Mouse (Mus musculus) mature B cell (primary cell): ENCODE results near the gene Brsk2.

ENCODE experiments used
- in situ Hi-C: fragments of 300-500 bp; cut with MboI; formaldehyde crosslinking; loops from 2 replicates; pipeline ENCODE4 v1.14.3; 2019

Gene Brsk2

GRCm38 (mm10) chr7:141955565-141956173 is 6.1 kb downstream of the Brsk2 start:
- in situ Hi-C loops: no loop called here

- in situ Hi-C loops: no loop called here
These were observed 6.6 kb downstream of the Brsk2 start for GRCm38 (mm10) chr7:141956174-141956566.

- in situ Hi-C loops: no loop called here
These were observed 8.0 kb downstream of the Brsk2 start for GRCm38 (mm10) chr7:141957524-141958051.

- in situ Hi-C loops: no loop called here
These were observed 8.7 kb downstream of the Brsk2 start for GRCm38 (mm10) chr7:141958211-141958610.

GRCm38 (mm10) chr7:141959133-141959532 is 9.6 kb downstream of the Brsk2 start:
- in situ Hi-C loops: no loop called here

- in situ Hi-C loops: no loop called here
These were observed 11.4 kb downstream of the Brsk2 start for GRCm38 (mm10) chr7:141960926-141961325.

- in situ Hi-C loops: no loop called here
These were observed 11.9 kb downstream of the Brsk2 start for GRCm38 (mm10) chr7:141961491-141961890.

GRCm38 (mm10) chr7:141962521-141962920 is 13.0 kb downstream of the Brsk2 start:
- in situ Hi-C loops: no loop called here

- in situ Hi-C loops: no loop called here
These were observed 16.7 kb downstream of the Brsk2 start for GRCm38 (mm10) chr7:141966281-141966680.

GRCm38 (mm10) chr7:141972831-141973619 is 23.5 kb downstream of the Brsk2 start:
- in situ Hi-C loops: no loop called here

- in situ Hi-C loops: no loop called here
These were observed 28.5 kb downstream of the Brsk2 start for GRCm38 (mm10) chr7:141978003-141978402.

- in situ Hi-C loops: no loop called here
These were observed 29.7 kb downstream of the Brsk2 start for GRCm38 (mm10) chr7:141979247-141979646.

- in situ Hi-C loops: no loop called here
These were observed 31.7 kb downstream of the Brsk2 start for GRCm38 (mm10) chr7:141981237-141981636.

GRCm38 (mm10) chr7:141988314-141988806 is 38.8 kb downstream of the Brsk2 start:
- in situ Hi-C loops: no loop called here

- in situ Hi-C loops: no loop called here
These were observed 41.6 kb downstream of the Brsk2 start for GRCm38 (mm10) chr7:141991183-141991582.

- in situ Hi-C loops: no loop called here
These were observed 44.6 kb downstream of the Brsk2 start for GRCm38 (mm10) chr7:141994121-141994520.

- in situ Hi-C loops: no loop called here
These were observed 51.1 kb downstream of the Brsk2 start for GRCm38 (mm10) chr7:142000661-142001060.

- in situ Hi-C loops: no loop called here
These were observed 52.2 kb downstream of the Brsk2 start for GRCm38 (mm10) chr7:142001597-142002340.

GRCm38 (mm10) chr7:142016562-142016961 is 67.0 kb downstream of the Brsk2 start:
- in situ Hi-C loops: no loop called here

GRCm38 (mm10) chr7:142019699-142020098 is 70.1 kb downstream of the Brsk2 start:
- in situ Hi-C loops: no loop called here

- in situ Hi-C loops: no loop called here
These were observed 71.3 kb downstream of the Brsk2 start for GRCm38 (mm10) chr7:142020827-142021226.

- in situ Hi-C loops: no loop called here
These were observed 75.6 kb downstream of the Brsk2 start for GRCm38 (mm10) chr7:142025196-142025595.
